Mouse (Mus musculus) stomach, embryonic 14.5 days (tissue): ENCODE measurements at regions not wholly inside any gene's neighbourhood (a gene's known extent, or its start where the extent isn't known, plus 50 kb on each side); places are given as distances from the start of the nearest gene placed in this dataset.

Source experiments
- ATAC-seq: fragments of 200-750 bp; cut with Nextera tagmentation; 2 replicates; pipeline ENCODE4 v1.8.0; 2017; ENCODE audit warnings: low read depth, moderate TSS enrichment; ENCODE audit not compliant: insufficient number of reproducible peaks, insufficient read depth, low FRiP score
- H3K27ac ChIP-seq: fragments of 300-500 bp; sonication (generic); 2 replicates; pipeline ENCODE4 v1.5.1; 2014; ENCODE audit warnings: mild to moderate bottlenecking, low read length, moderate library complexity, mixed read lengths
- H3K27me3 ChIP-seq: fragments of 300-500 bp; sonication (generic); 2 replicates; pipeline ENCODE4 v1.6.1; 2014; ENCODE audit warnings: low read length, control low read depth, mixed read lengths; ENCODE audit not compliant: control insufficient read depth, insufficient read depth
- H3K36me3 ChIP-seq: fragments of 300-500 bp; sonication (generic); 2 replicates; pipeline ENCODE4 v1.6.1; 2014; ENCODE audit warnings: mild to moderate bottlenecking, control low read depth, low read length, moderate library complexity, mixed read lengths; ENCODE audit not compliant: control insufficient read depth, insufficient read depth
- H3K4me1 ChIP-seq: fragments of 300-500 bp; sonication (generic); 2 replicates; pipeline ENCODE4 v1.6.1; 2014; ENCODE audit warnings: low read length, control low read depth, mixed read lengths; ENCODE audit not compliant: control insufficient read depth, insufficient read depth
- H3K4me2 ChIP-seq: fragments of 300-500 bp; sonication (generic); replicated peaks from 2 replicates; pipeline ENCODE4 v1.6.1; 2014; ENCODE audit warnings: low read depth, low read length, control low read depth
- H3K4me3 ChIP-seq: fragments of 300-500 bp; sonication (generic); 2 replicates; pipeline ENCODE4 v1.5.1; 2014; ENCODE audit warnings: low read depth, low read length, control low read depth
- H3K9ac ChIP-seq: fragments of 300-500 bp; sonication (generic); replicated peaks from 2 replicates; pipeline ENCODE4 v1.6.1; 2014; ENCODE audit warnings: low read depth, mild to moderate bottlenecking, control low read depth, low read length, moderate library complexity, mixed read lengths
- H3K9me3 ChIP-seq: fragments of 300-500 bp; sonication (generic); 2 replicates; pipeline ENCODE4 v1.6.1; 2016; ENCODE audit warnings: low read depth, low read length, control low read depth; ENCODE audit not compliant: control insufficient read depth
- WGBS: fragments of 180-500 bp; shearing (Covaris S2); extraction: QIAGEN DNeasy Blood & Tissue Kit; methylation state at CpG from one replicate; pipeline ENCODE4 v1.1.7; 2014; 5-methylcytosine and 5-hydroxymethylcytosine counted together

DNA sequence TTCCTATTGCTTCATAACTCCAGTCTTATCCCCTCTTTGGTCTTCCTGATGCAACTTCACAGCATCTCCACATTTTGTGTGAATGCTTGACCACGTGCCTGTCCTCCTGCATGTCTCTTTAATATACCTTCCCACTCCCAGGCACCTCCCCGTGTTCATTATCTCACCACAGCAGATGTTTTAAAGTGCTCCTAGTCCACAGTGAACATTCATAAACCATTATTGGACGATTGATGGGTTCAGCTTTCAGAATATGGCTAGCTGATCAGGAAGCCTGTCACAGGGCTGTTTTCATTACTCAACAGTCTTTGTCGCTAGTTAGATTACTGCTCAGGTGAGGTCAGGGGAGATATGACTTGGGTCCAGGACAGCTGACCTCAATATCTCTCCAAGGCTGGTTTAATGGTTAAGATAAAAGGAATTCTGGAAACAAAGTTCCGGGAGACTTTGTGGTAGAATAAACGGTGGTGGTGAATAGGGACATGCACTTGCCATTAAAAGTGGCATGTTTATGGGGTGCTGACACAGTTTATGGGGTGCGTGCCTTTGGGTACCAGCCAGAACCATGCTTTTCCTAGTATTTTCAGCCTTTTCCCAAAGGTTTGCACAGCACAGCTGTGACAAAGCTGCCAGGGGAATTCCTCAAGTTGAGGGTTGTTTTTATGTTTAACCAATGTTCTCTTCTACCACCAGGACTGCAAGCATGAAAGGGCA is 198.5 kb downstream of the Lnpk start:
- Histone ChIP-seq H3K9ac (no peak overlapping the region), H3K4me2 (no peak overlapping the region), H3K36me3 (no peaks in the 10 kb centered on the region), H3K27me3 (0 out of 2 replicates have a peak, but pooled peaks cover 3% of the 10 kb centered on the region), H3K4me1 (no peaks in the 10 kb centered on the region; the same call in 1 of the 2 replicates), H3K4me3 (no peak overlapping the region), H3K27ac (no peak overlapping the region), H3K9me3 (no peaks in the 10 kb centered on the region)
- no peak for ATAC-seq
- 51% methylated on average over 7 of the region's 7 CpGs for WGBS

DNA sequence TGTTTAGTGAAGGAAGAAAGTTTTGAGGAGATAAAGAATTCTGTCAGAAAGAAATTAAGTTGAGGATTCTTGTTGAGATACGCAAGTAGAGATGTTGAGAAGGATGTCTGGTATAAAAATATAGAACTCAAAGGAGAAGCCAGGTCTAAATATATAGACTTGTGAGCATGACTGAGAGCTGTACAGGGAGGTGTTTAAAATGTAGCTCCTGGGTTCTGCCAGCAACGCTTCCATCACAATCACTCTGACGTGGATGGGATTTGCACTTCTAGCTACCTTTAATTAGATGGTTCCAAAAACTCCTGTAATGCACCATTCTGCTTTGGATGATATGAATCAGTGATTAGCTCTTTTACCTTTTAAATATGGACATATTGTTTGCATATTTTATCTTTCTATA is 200.5 kb downstream of the Lnpk start:
- no peak for ATAC-seq
- H3K9me3 ChIP-seq = no peaks in the 10 kb centered on the region
- 93% methylated on average over 3 of the region's 3 CpGs for WGBS
- H3K4me1 ChIP-seq = no peaks in the 10 kb centered on the region
- H3K27ac ChIP-seq = no peak overlapping the region
- H3K36me3 ChIP-seq = no peaks in the 10 kb centered on the region
- no peak overlapping the region for H3K9ac ChIP-seq
- no peak overlapping the region for H3K4me3 ChIP-seq
- 0 out of 2 replicates have a peak, but pooled peaks cover 3% of the 10 kb centered on the region for H3K27me3 ChIP-seq
- no peak overlapping the region for H3K4me2 ChIP-seq

DNA sequence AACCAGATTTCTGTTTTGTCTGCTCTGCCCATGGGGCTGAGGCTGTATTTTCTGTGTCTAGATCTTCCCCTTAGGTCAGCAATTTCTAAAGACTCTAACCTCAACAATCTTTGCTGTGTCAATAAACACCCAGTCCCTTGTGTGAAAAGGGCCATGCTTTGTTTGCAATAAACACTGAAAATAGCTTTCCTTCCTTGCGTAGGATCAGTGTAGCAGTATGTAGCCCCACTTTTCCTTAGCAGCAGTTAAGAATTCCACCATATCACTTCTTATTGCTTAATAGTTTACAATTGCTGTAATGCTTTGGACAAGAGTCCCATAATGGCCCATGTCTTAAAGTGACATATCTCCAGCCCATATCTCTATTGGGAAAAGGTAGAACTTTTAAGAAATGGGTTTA is 205.3 kb downstream of the Lnpk start:
- no peak overlapping the region for H3K9ac ChIP-seq
- ATAC-seq = no peak

DNA sequence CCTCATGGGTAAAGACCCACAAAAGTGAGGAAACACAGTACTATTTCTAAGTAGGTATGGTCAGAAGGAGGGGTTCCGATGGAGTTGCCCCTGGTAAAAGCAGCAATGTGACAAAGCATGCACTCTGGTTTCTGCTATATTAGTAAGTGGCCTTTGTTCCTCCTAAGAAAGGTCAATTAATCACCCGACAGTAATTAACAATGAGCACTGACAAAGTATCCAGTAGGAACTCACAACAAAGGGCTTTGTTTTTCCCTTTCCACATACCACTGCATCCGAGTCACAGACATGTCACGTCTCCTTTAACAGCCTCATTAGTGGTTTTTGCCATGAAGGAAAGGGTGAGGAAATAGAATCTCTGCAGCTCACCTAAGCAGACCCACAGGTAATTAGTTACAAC is 206.2 kb downstream of the Lnpk start:
- ATAC-seq = no peak
- Histone ChIP-seq H3K9me3 (no peaks in the 10 kb centered on the region), H3K4me1 (no peaks in the 10 kb centered on the region), H3K4me2 (no peak overlapping the region), H3K9ac (no peak overlapping the region), H3K36me3 (no peaks in the 10 kb centered on the region), H3K27ac (no peak overlapping the region), H3K27me3 (no peaks in the 10 kb centered on the region), H3K4me3 (no peak overlapping the region)
- 69% methylated on average over 4 of the region's 4 CpGs for WGBS

More for the DNA sequence above, 205.3 kb downstream of the Lnpk start:
- WGBS = 72% methylated on average over 1 of the region's 1 CpGs
- no peaks in the 10 kb centered on the region for H3K27me3 ChIP-seq
- no peaks in the 10 kb centered on the region for H3K4me1 ChIP-seq
- H3K9me3 ChIP-seq = no peaks in the 10 kb centered on the region
- H3K4me3 ChIP-seq = no peak overlapping the region
- no peak overlapping the region for H3K27ac ChIP-seq
- no peaks in the 10 kb centered on the region for H3K36me3 ChIP-seq
- no peak overlapping the region for H3K4me2 ChIP-seq

DNA sequence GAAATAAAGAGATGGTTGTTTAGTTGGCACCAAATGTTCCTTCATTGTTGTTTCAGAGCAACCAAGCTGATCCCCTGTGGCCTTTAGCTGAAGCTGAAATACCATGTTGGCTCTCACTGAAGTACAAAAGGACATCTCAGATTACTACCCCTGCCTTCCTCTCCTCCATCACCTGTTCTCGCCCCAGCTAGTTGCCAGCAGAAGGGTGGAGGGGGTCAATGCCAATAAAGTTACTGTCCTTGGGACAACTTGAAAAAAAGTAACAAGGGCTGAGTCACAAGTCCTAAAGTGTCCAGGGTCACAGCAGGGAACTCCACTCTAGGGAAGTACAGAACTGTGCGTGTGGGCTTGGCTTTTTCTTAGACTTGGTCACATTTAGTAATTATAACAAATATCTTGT is 216.0 kb downstream of the Lnpk start:
- Histone ChIP-seq H3K27me3 (no peaks in the 10 kb centered on the region), H3K9ac (no peak overlapping the region), H3K36me3 (no peaks in the 10 kb centered on the region), H3K4me3 (no peak overlapping the region), H3K9me3 (no peaks in the 10 kb centered on the region), H3K4me1 (no peaks in the 10 kb centered on the region), H3K4me2 (no peak overlapping the region), H3K27ac (no peak overlapping the region)
- ATAC-seq = no peak
- 89% methylated on average over 2 of the region's 2 CpGs for WGBS

DNA sequence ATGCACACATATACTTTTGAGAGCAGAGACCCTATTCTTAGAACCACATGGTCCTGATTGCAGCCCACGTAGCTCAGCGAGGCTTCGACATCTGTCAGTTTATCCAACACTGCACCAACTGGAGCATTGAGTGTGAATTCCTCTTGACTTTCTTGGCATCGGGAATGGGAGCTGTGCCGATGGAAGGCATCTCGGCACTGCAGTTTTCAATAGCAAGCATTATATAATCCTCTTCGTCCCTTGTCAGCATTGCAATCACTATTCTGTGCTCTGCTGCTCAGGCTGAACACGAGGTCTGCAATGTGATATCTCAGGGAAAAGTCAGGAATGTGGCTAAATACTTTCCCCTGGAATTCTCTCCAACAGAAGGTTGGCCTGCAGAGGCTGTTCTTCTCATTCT is 224.6 kb downstream of the Lnpk start:
- Histone ChIP-seq H3K9ac (no peak overlapping the region), H3K9me3 (no peaks in the 10 kb centered on the region), H3K27ac (no peak overlapping the region), H3K4me3 (no peak overlapping the region), H3K36me3 (no peaks in the 10 kb centered on the region), H3K4me1 (no peaks in the 10 kb centered on the region), H3K4me2 (no peak overlapping the region), H3K27me3 (no peaks in the 10 kb centered on the region)
- ATAC-seq = no peak
- 82% methylated on average over 8 of the region's 8 CpGs for WGBS

DNA sequence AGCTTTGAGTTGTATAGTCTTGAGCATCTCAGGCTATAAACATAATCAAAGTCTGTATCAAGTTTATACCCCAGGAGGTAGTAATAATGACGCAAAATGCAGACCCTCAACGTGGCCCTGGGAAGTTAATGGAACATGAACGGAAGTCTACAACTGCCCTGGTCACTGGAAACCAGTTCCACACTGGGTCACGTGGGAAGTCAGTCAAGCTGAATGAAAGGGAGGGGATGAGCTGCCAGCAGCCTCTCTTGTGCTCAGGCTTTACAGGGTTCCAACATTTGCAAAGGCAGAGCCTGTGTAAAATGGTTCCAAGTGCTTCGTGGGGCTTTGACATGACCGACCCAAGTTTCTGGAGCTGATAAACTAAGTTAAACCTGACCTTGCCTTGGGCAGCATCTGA is 229.4 kb downstream of the Lnpk start:
- H3K4me2 ChIP-seq = no peak overlapping the region
- H3K4me1 ChIP-seq = no peaks in the 10 kb centered on the region
- H3K27ac ChIP-seq = no peak overlapping the region
- H3K4me3 ChIP-seq = no peak overlapping the region
- no peaks in the 10 kb centered on the region for H3K36me3 ChIP-seq
- H3K9ac ChIP-seq = no peak overlapping the region
- H3K9me3 ChIP-seq = no peaks in the 10 kb centered on the region
- no peaks in the 10 kb centered on the region for H3K27me3 ChIP-seq
- 76% methylated on average over 6 of the region's 6 CpGs for WGBS
- ATAC-seq = no peak

DNA sequence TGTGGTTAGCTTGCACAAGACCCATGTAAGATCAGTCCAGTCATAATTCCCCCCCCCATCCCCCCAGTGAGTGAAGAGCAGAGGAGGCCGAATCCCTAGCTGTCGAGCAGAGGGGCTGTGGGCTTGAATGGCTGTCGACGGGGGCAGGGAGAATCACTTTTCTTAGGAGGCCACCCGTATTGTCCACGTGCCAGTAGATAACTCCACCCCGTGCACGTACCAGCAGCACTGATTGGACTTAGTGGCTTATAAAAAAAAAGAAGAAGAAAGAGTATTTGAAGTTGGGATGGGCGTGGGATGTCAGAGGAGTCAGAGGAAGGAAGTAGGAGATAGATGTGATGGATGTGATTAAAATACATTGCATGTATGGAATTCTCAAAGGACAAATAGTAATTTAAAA is 272.9 kb downstream of the Lnpk start:
- H3K4me3 ChIP-seq = no peak overlapping the region
- H3K27me3 ChIP-seq = no peaks in the 10 kb centered on the region
- WGBS = 85% methylated on average over 9 of the region's 9 CpGs
- no peak overlapping the region for H3K4me2 ChIP-seq
- no peaks in the 10 kb centered on the region for H3K9me3 ChIP-seq
- no peak for ATAC-seq
- no peak overlapping the region for H3K9ac ChIP-seq
- no peaks in the 10 kb centered on the region for H3K4me1 ChIP-seq
- H3K27ac ChIP-seq = no peak overlapping the region
- H3K36me3 ChIP-seq = no peaks in the 10 kb centered on the region

DNA sequence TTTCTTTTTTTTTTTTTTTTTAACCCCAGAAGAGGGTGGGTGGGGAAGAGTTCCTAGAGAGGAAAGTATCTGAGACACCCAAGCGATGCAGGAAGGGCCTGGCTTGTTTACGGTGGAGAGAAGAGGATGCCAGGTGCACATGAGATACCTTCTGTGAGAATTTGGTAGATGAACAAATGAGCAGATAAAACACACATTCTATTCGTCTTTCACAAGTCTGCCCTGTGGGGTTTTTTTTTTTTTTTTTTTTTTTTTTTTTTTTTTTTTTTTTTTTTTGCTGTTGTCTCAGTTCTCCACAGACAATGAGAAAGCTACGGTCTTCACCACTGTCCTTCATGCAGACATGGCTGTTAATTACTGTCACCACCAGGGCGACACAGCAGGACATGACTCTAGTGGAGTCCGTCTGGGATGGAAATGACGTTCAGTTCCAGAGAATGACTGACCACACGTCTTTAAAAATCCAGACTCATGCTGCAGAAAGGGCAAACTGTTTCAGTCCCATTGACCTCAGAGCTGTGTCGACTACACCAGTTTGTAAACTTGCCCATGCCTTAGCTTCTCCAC is 278.3 kb downstream of the Lnpk start:
- Histone ChIP-seq H3K9me3 (no peaks in the 10 kb centered on the region), H3K4me2 (peak overlapping the region; percentile 29), H3K4me1 (no peaks in the 10 kb centered on the region), H3K9ac (no peak overlapping the region), H3K27ac (no peak overlapping the region), H3K4me3 (peak overlapping the region; percentile 10; the same call in 1 of the 2 replicates), H3K27me3 (no peaks in the 10 kb centered on the region), H3K36me3 (no peaks in the 10 kb centered on the region)
- 29% methylated on average over 9 of the region's 9 CpGs for WGBS
- ATAC-seq = no peak
